Mouse (Mus musculus) fat pad, adult 2 months (tissue): Measurements from ENCODE around the gene Zkscan16.

Source experiments
- DNase-seq: peaks from one replicate; pipeline ENCODE4 v3.0.0-alpha.2; 2011; ENCODE audit warnings: low read depth, low spot score; ENCODE audit errors: extremely low read depth

Zkscan16 gene

GRCm38 (mm10) chr4:58998688-58999087 lies 55.3 kb downstream of the Zkscan16 start:
- DNase-seq: no peak

GRCm38 (mm10) chr4:58999686-59000085 lies 56.3 kb downstream of the Zkscan16 start:
- DNase-seq: no peak

GRCm38 (mm10) chr4:59000614-59001013 lies 57.2 kb downstream of the Zkscan16 start:
- DNase-seq: no peak

- no peak for DNase-seq
These were observed 59.7 kb downstream of the Zkscan16 start, which contains the start of gene Gm20503 for GRCm38 (mm10) chr4:59002948-59003805. Gene Gm20503 (plus strand): TSS chr4:59003210.

- no peak for DNase-seq
These were observed 60.4 kb downstream of the Zkscan16 start for GRCm38 (mm10) chr4:59003806-59004200.

GRCm38 (mm10) chr4:59006211-59006610 lies 62.8 kb downstream of the Zkscan16 start:
- no peak for DNase-seq

GRCm38 (mm10) chr4:59007016-59007415 lies 63.6 kb downstream of the Zkscan16 start:
- DNase-seq: peak; percentile 74
